Mouse (Mus musculus) cerebellum, adult 9-10 months (tissue): ENCODE results near the gene Dnajc21.

Experiments
- DNase-seq: peaks from one replicate; pipeline ENCODE4 v3.0.0; 2022

The Dnajc21 gene

GRCm38 (mm10) chr15:10436893-10437292, 33.4 kb downstream of the Dnajc21 start:
- no peak for DNase-seq

GRCm38 (mm10) chr15:10426545-10427266, 43.6 kb downstream of the Dnajc21 start:
- no peak for DNase-seq

- no peak for DNase-seq
Measured at GRCm38 (mm10) chr15:10426124-10426523, 44.2 kb downstream of the Dnajc21 start.

GRCm38 (mm10) chr15:10421785-10422144, 48.6 kb downstream of the Dnajc21 start:
- DNase-seq: no peak

GRCm38 (mm10) chr15:10421138-10421784, 49.1 kb downstream of the Dnajc21 start:
- DNase-seq: no peak

- DNase-seq: no peak
Measured at GRCm38 (mm10) chr15:10413656-10414055, 56.7 kb downstream of the Dnajc21 start.

- no peak for DNase-seq
Measured at GRCm38 (mm10) chr15:10410881-10411280, 59.4 kb downstream of the Dnajc21 start.

- DNase-seq: no peak
Measured at GRCm38 (mm10) chr15:10409842-10410241, 60.5 kb downstream of the Dnajc21 start.

- DNase-seq: no peak
Measured at GRCm38 (mm10) chr15:10400415-10400814, 69.9 kb downstream of the Dnajc21 start.

GRCm38 (mm10) chr15:10399795-10400194, 70.5 kb downstream of the Dnajc21 start:
- no peak for DNase-seq
